Mouse (Mus musculus): Measurements from ENCODE around the gene Il18rap. TPM values are rescaled to one million over a fixed set of nuclear protein-coding genes. Genes with fewer than 3 reads are reported as not detected.
A peak's percentile ranks its signal among the peaks of the same experiment; 100 is the strongest.

Gene Il18rap
- polyA plus RNA-seq, 1 experiment from 2014 or later, result 0.22 TPM

- H3K27me3 ChIP-seq (ENCODE audit: control insufficient read depth, insufficient read depth, low read length), result no peaks in the 10 kb centered on the region
- H3K36me3 ChIP-seq (ENCODE audit: control insufficient read depth, insufficient read depth, low read length), result no peaks in the 10 kb centered on the region
- no peak overlapping the region for H3K4me2 ChIP-seq (replicated peaks; ENCODE audit: low read depth, low read length)
- no peak overlapping the region for H3K27ac ChIP-seq (ENCODE audit: low read depth, low read length)
- WGBS, result 88% methylated on average over 7 of the region's 7 CpGs
- H3K4me1 ChIP-seq (replicated peaks; ENCODE audit: control insufficient read depth, insufficient read depth, low read length), result no peaks in the 10 kb centered on the region
- no peak for DNase-seq (ENCODE audit: low spot score)
- no peak for ATAC-seq (ENCODE audit: low FRiP score)
- H3K9ac ChIP-seq (ENCODE audit: low read depth, low read length), result no peak overlapping the region
- H3K9me3 ChIP-seq (ENCODE audit: control insufficient read depth, low read length), result no peaks in the 10 kb centered on the region
- H3K4me3 ChIP-seq (ENCODE audit: low read depth, low read length), result no peak overlapping the region
These were observed 7.8 kb downstream of the Il18rap start for GRCm38 (mm10) chr1:40522918-40523317.

- WGBS, result 92% methylated on average over 5 of the region's 5 CpGs
- no peak for ATAC-seq (ENCODE audit: low FRiP score)
These were observed 9.0 kb downstream of the Il18rap start for GRCm38 (mm10) chr1:40523971-40524722.

GRCm38 (mm10) chr1:40529287-40529686, 14.1 kb downstream of the Il18rap start:
- ATAC-seq (ENCODE audit: low FRiP score), result no peak
- Histone ChIP-seq H3K27me3 (ENCODE audit: control insufficient read depth, insufficient read depth, low read length) (no peaks in the 10 kb centered on the region), H3K4me3 (ENCODE audit: low read depth, low read length) (no peak overlapping the region), H3K4me2 (replicated peaks; ENCODE audit: low read depth, low read length) (no peak overlapping the region), H3K9me3 (ENCODE audit: control insufficient read depth, low read length) (no peaks in the 10 kb centered on the region), H3K4me1 (replicated peaks; ENCODE audit: control insufficient read depth, insufficient read depth, low read length) (no peaks in the 10 kb centered on the region), H3K36me3 (ENCODE audit: control insufficient read depth, insufficient read depth, low read length) (no peaks in the 10 kb centered on the region), H3K27ac (ENCODE audit: low read depth, low read length) (no peak overlapping the region), H3K9ac (ENCODE audit: low read depth, low read length) (no peak overlapping the region)
- DNase-seq (ENCODE audit: low spot score), result no peak
- 90% methylated on average over 5 of the region's 5 CpGs for WGBS

More at GRCm38 (mm10) chr1:40523971-40524722, 9.0 kb downstream of the Il18rap start:
- no peak overlapping the region for H3K9ac ChIP-seq (ENCODE audit: low read depth, low read length)
- no peaks in the 10 kb centered on the region for H3K4me1 ChIP-seq (replicated peaks; ENCODE audit: control insufficient read depth, insufficient read depth, low read length)
- H3K9me3 ChIP-seq (ENCODE audit: control insufficient read depth, low read length), result no peaks in the 10 kb centered on the region
- no peak overlapping the region for H3K4me2 ChIP-seq (replicated peaks; ENCODE audit: low read depth, low read length)
- no peak overlapping the region for H3K27ac ChIP-seq (ENCODE audit: low read depth, low read length)
- H3K36me3 ChIP-seq (ENCODE audit: control insufficient read depth, insufficient read depth, low read length), result no peaks in the 10 kb centered on the region
- H3K4me3 ChIP-seq (ENCODE audit: low read depth, low read length), result no peak overlapping the region
- no peak for DNase-seq (ENCODE audit: low spot score)
- H3K27me3 ChIP-seq (ENCODE audit: control insufficient read depth, insufficient read depth, low read length), result no peaks in the 10 kb centered on the region

GRCm38 (mm10) chr1:40537577-40537976, 22.4 kb downstream of the Il18rap start:
- WGBS, result 82% methylated on average over 5 of the region's 5 CpGs
- no peak for ATAC-seq (ENCODE audit: low FRiP score)
- Histone ChIP-seq H3K4me3 (ENCODE audit: low read depth, low read length) (no peak overlapping the region), H3K36me3 (ENCODE audit: control insufficient read depth, insufficient read depth, low read length) (no peaks in the 10 kb centered on the region), H3K4me1 (replicated peaks; ENCODE audit: control insufficient read depth, insufficient read depth, low read length) (no peaks in the 10 kb centered on the region), H3K4me2 (replicated peaks; ENCODE audit: low read depth, low read length) (no peak overlapping the region), H3K9ac (ENCODE audit: low read depth, low read length) (no peak overlapping the region), H3K27ac (ENCODE audit: low read depth, low read length) (no peak overlapping the region), H3K9me3 (ENCODE audit: control insufficient read depth, low read length) (no peaks in the 10 kb centered on the region), H3K27me3 (ENCODE audit: control insufficient read depth, insufficient read depth, low read length) (no peaks in the 10 kb centered on the region)
- DNase-seq (ENCODE audit: low spot score), result no peak

GRCm38 (mm10) chr1:40544650-40545049, 29.5 kb downstream of the Il18rap start:
- Histone ChIP-seq H3K27me3 (ENCODE audit: control insufficient read depth, insufficient read depth, low read length) (no peaks in the 10 kb centered on the region), H3K27ac (ENCODE audit: low read depth, low read length) (no peak overlapping the region), H3K9ac (ENCODE audit: low read depth, low read length) (no peak overlapping the region), H3K9me3 (ENCODE audit: control insufficient read depth, low read length) (no peaks in the 10 kb centered on the region), H3K4me2 (replicated peaks; ENCODE audit: low read depth, low read length) (no peak overlapping the region), H3K4me3 (ENCODE audit: low read depth, low read length) (no peak overlapping the region), H3K36me3 (ENCODE audit: control insufficient read depth, insufficient read depth, low read length) (no peaks in the 10 kb centered on the region), H3K4me1 (replicated peaks; ENCODE audit: control insufficient read depth, insufficient read depth, low read length) (no peaks in the 10 kb centered on the region)
- DNase-seq (ENCODE audit: low spot score) (peak; percentile 83), ATAC-seq (ENCODE audit: low FRiP score) (no peak)
- 0% methylated on average over 2 of the region's 2 CpGs for WGBS

GRCm38 (mm10) chr1:40546645-40547044, 31.5 kb downstream of the Il18rap start:
- H3K4me2 ChIP-seq (replicated peaks; ENCODE audit: low read depth, low read length), result no peak overlapping the region
- H3K9ac ChIP-seq (ENCODE audit: low read depth, low read length), result no peak overlapping the region
- ATAC-seq (ENCODE audit: low FRiP score) (no peak), DNase-seq (ENCODE audit: low spot score) (no peak)
- 82% methylated on average over 4 of the region's 4 CpGs for WGBS
- no peaks in the 10 kb centered on the region for H3K36me3 ChIP-seq (ENCODE audit: control insufficient read depth, insufficient read depth, low read length)
- H3K27me3 ChIP-seq (ENCODE audit: control insufficient read depth, insufficient read depth, low read length), result no peaks in the 10 kb centered on the region
- no peak overlapping the region for H3K27ac ChIP-seq (ENCODE audit: low read depth, low read length)
- no peaks in the 10 kb centered on the region for H3K9me3 ChIP-seq (ENCODE audit: control insufficient read depth, low read length)
- no peak overlapping the region for H3K4me3 ChIP-seq (ENCODE audit: low read depth, low read length)
- no peaks in the 10 kb centered on the region for H3K4me1 ChIP-seq (replicated peaks; ENCODE audit: control insufficient read depth, insufficient read depth, low read length)

GRCm38 (mm10) chr1:40547064-40547572, 32.0 kb downstream of the Il18rap start:
- Histone ChIP-seq H3K4me2 (replicated peaks; ENCODE audit: low read depth, low read length) (no peak overlapping the region), H3K9ac (ENCODE audit: low read depth, low read length) (no peak overlapping the region), H3K4me3 (ENCODE audit: low read depth, low read length) (no peak overlapping the region), H3K4me1 (replicated peaks; ENCODE audit: control insufficient read depth, insufficient read depth, low read length) (no peaks in the 10 kb centered on the region), H3K27me3 (ENCODE audit: control insufficient read depth, insufficient read depth, low read length) (no peaks in the 10 kb centered on the region), H3K27ac (ENCODE audit: low read depth, low read length) (no peak overlapping the region), H3K36me3 (ENCODE audit: control insufficient read depth, insufficient read depth, low read length) (no peaks in the 10 kb centered on the region), H3K9me3 (ENCODE audit: control insufficient read depth, low read length) (no peaks in the 10 kb centered on the region)
- peak; percentile 21 for DNase-seq (ENCODE audit: low spot score)
- peak; percentile 71 for ATAC-seq (ENCODE audit: low FRiP score)
- 62% methylated on average over 11 of the region's 11 CpGs for WGBS

- Histone ChIP-seq H3K4me3 (ENCODE audit: low read depth, low read length) (no peak overlapping the region), H3K27me3 (ENCODE audit: control insufficient read depth, insufficient read depth, low read length) (no peaks in the 10 kb centered on the region), H3K9ac (ENCODE audit: low read depth, low read length) (no peak overlapping the region), H3K36me3 (ENCODE audit: control insufficient read depth, insufficient read depth, low read length) (no peaks in the 10 kb centered on the region), H3K4me1 (replicated peaks; ENCODE audit: control insufficient read depth, insufficient read depth, low read length) (no peaks in the 10 kb centered on the region), H3K4me2 (replicated peaks; ENCODE audit: low read depth, low read length) (no peak overlapping the region), H3K9me3 (ENCODE audit: control insufficient read depth, low read length) (no peaks in the 10 kb centered on the region), H3K27ac (ENCODE audit: low read depth, low read length) (no peak overlapping the region)
- WGBS, result 56% methylated on average over 10 of the region's 10 CpGs
- peak; percentile 66 for ATAC-seq (ENCODE audit: low FRiP score)
- peak; percentile 20 for DNase-seq (ENCODE audit: low spot score)
These were observed 32.6 kb downstream of the Il18rap start for GRCm38 (mm10) chr1:40547762-40548161.

- no peak overlapping the region for H3K4me2 ChIP-seq (replicated peaks; ENCODE audit: low read depth, low read length)
- H3K9ac ChIP-seq (ENCODE audit: low read depth, low read length), result no peak overlapping the region
- H3K4me3 ChIP-seq (ENCODE audit: low read depth, low read length), result no peak overlapping the region
- no peak for ATAC-seq (ENCODE audit: low FRiP score)
- no peaks in the 10 kb centered on the region for H3K27me3 ChIP-seq (ENCODE audit: control insufficient read depth, insufficient read depth, low read length)
- no peak for DNase-seq (ENCODE audit: low spot score)
- no peaks in the 10 kb centered on the region for H3K4me1 ChIP-seq (replicated peaks; ENCODE audit: control insufficient read depth, insufficient read depth, low read length)
- WGBS, result 88% methylated on average over 4 of the region's 4 CpGs
- no peak overlapping the region for H3K27ac ChIP-seq (ENCODE audit: low read depth, low read length)
- no peaks in the 10 kb centered on the region for H3K36me3 ChIP-seq (ENCODE audit: control insufficient read depth, insufficient read depth, low read length)
- H3K9me3 ChIP-seq (ENCODE audit: control insufficient read depth, low read length), result no peaks in the 10 kb centered on the region
These were observed 54.2 kb downstream of the Il18rap start for GRCm38 (mm10) chr1:40569374-40569773.

All from hindbrain, embryonic 11.5 days (tissue).